Mouse (Mus musculus): ENCODE measurements around the gene Snta1.
"Not testable (repeated sequence)": the region's sequence is repeated elsewhere in the genome, so short reads cannot be mapped to it uniquely, and the experiment has no call there.

Gene Snta1

GRCm38 (mm10) chr2:154372842-154373500 lies 34.9 kb downstream of the Snta1 start, which contains the start of gene Cdk5rap1:
TSS of gene Cdk5rap1 (minus strand) at chr2:154373010.
- in situ Hi-C loops (cut with MboI, MseI): no loop called here

GRCm38 (mm10) chr2:154372151-154372829 lies 35.6 kb downstream of the Snta1 start:
- in situ Hi-C loops (cut with MboI, MseI): no loop called here

GRCm38 (mm10) chr2:154367510-154367909 lies 40.4 kb downstream of the Snta1 start:
- in situ Hi-C loops (cut with MboI, MseI): no loop called here

- in situ Hi-C loops (cut with MboI, MseI): not testable (repeated sequence)
These were observed 53.9 kb downstream of the Snta1 start for GRCm38 (mm10) chr2:154354000-154354425.

GRCm38 (mm10) chr2:154348152-154348551 lies 59.7 kb downstream of the Snta1 start:
- in situ Hi-C loops (cut with MboI, MseI): no loop called here

- in situ Hi-C loops (cut with MboI, MseI): no loop called here
These were observed 68.5 kb downstream of the Snta1 start for GRCm38 (mm10) chr2:154339356-154339755.

DNA sequence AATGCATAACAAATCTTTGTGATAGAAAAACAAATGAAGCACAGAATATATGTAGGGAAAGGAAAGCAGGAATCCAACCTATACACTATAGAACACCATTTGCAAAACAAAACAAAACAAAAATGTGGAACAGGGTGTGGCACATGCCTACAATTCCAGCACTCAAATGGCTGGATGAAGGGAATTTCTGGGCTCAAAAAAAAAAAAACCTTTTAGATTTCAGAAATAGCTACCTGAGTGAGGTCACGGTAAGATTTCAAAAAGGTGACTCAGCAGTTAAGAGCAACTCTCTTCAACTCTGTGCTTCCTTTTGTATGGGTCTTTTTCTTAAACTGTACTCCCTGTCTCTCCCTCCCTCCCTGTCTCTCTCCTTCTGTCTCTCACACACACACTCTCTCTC lies 69.7 kb downstream of the Snta1 start:
- in situ Hi-C loops (cut with MboI, MseI): no loop called here

- in situ Hi-C loops (cut with MboI, MseI): no loop called here
These were observed 72.3 kb downstream of the Snta1 start for GRCm38 (mm10) chr2:154335572-154335971.

DNA sequence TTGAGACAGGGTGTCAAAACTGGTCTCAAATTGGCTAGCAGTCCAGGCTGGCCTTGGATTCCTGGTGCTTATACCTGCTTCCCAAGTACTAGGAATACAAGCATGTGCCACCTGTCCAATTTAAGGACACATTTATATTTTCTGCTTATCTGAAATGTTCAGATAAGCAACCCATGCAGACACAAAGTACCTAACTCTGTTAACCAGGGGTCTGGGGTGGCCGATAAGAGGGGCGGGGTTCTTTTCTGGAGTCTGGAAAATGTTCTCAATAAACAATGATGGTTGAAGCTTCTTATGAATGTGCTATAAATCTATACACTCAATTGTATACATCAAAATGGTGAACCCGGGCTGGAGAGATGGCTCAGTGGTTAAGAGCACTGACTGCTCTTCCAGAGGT lies 81.0 kb downstream of the Snta1 start:
- in situ Hi-C loops (cut with MboI, MseI): no loop called here

Data from regulatory T cell (primary cell).